Mouse (Mus musculus) testis, adult 10 weeks (tissue): ENCODE results near the gene Osbpl9. TPM values are rescaled to one million over a fixed set of nuclear protein-coding genes. Genes with fewer than 3 reads are reported as not detected.

Experiments
- polyA plus RNA-seq: library from polyadenylated mRNA; stranded (reverse); fragments of 350-450 nt; fragmentation: Illumina TruSeq; extraction: RNeasy Lipid Tissue Mini Kit (QIAGEN cat#74804); gene quantifications from one replicate; pipeline ENCODE4 v1.2.3, GENCODE M21; 2014; ENCODE audit warnings: low read depth, low replicate concordance

The Osbpl9 gene
- polyA plus RNA-seq, result 178 TPM

DNA sequence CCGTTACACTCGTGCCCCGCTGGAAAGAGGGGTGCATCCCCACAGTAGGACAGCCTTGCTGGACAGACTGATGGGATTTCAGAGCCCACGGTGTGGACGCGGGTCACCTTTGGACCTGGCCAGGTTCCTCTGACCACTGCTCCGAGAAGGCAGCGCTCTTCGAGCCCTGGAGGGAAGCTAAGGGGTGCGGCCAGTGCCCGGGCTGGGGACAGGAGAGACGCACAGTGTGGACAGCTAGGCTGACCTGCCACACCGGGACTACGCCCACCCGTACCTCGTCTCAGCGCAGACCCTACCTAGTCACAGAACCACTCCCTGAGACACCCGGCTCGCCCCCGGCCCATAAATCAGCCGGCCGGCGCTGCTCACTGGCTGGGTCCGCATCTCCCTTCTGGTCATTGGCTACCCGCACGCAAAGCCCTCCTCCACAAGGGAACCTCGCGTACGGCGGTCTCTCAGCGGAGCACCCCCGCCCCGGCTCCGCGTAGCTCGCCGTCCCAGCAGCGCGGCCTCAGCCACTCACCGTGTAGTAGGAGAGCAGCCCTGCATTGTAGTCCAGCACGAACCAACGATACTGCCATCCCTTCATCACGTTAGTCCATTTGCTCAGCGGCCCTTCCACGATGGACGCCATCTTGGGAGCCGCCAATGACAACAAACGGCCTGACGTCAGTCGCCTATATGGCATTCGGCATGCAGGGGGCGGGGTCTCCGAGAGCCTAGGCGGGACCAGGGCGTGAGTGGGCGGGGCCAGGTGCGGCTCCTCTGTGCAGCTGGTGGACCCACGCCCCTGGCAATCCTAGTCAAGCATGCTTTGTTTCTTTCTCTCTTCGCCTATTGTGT lies at the start of gene Osbpl9:
Gene Osbpl9 (minus strand): TSS at position 691 of the 843 bp plus-strand sequence.

DNA sequence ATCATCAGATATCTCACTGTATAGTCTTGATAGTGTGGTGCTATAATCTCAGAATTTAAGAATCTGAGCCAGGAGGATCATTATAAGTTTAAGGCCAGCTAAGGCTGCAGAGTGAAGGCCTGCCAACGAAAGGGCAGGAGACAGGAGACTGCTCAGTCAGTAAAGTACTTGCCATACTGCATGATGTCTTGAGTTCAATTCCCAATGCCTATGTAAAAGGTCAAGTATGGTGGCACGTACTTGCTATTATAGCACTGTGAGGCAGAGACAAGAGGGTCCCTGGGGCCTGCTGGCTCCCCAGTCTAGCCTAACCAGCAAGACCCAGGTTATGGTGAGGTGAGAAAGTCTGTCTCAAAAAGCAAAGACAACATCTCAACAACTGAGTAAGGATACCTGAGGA lies 32.1 kb upstream of the Osbpl9 start, which contains the start of gene Calr4:
Gene Calr4 (plus strand): TSS at position 301 of the 400 bp plus-strand sequence.

Other genes with a start within 250 kb of the Osbpl9 start
- gene Nrd1, start 201.6 kb downstream of the Osbpl9 start, polyA plus RNA-seq, result 1,681 TPM
- gene Calr4, start 32.2 kb upstream of the Osbpl9 start, polyA plus RNA-seq, result 12.9 TPM
- 211 TPM for gene Eps15, start 78.0 kb upstream of the Osbpl9 start, polyA plus RNA-seq
- gene Ttc39a, start 204.4 kb upstream of the Osbpl9 start, polyA plus RNA-seq, result 85.1 TPM